Mouse (Mus musculus) gastrocnemius, adult 2 months (tissue): ENCODE measurements around the gene Vmp1. TPM values are rescaled to one million over a fixed set of nuclear protein-coding genes. Genes with fewer than 3 reads are reported as not detected.
A peak's percentile ranks its signal among the peaks of the same experiment; 100 is the strongest.

Source experiments
- DNase-seq: peaks from one replicate; pipeline ENCODE4 v3.0.0; 2022
- H3K27ac ChIP-seq: fragments of 200-600 bp; 2 replicates; pipeline ENCODE4 v1.8.1; 2022; ENCODE audit warnings: mild to moderate bottlenecking
- H3K4me3 ChIP-seq: fragments of 200-600 bp; 2 replicates; pipeline ENCODE4 v1.8.1; 2022; ENCODE audit warnings: mild to moderate bottlenecking, moderate library complexity
- CTCF ChIP-seq: fragments of 200-600 bp; IDR thresholded peaks from 2 replicates; pipeline ENCODE4 v1.8.1; 2022; ENCODE audit warnings: antibody characterized with exemption, mild to moderate bottlenecking, moderate library complexity
- intact Hi-C: fragments of 180-260 bp; cut with DNase I; formaldehyde crosslinking; loops from one replicate; pipeline ENCODE4 v1.15.1; 2025
- total RNA-seq, 2 experiments: library from RNA; stranded (reverse); gene quantifications; 2 replicates each; pipeline ENCODE4 v1.2.3; 2021

Vmp1 gene
- total RNA-seq, 2 experiments from 2014 or later = 84.0 to 115 TPM

GRCm38 (mm10) chr11:86591301-86591845, 92.3 kb downstream of the Vmp1 start:
- no peak for DNase-seq
- no peak for TF ChIP-seq CTCF
- H3K27ac ChIP-seq = no peak overlapping the region
- intact Hi-C loops = no loop called here
- no peak overlapping the region for H3K4me3 ChIP-seq

- TF ChIP-seq CTCF = no peak
- intact Hi-C loops = no loop called here
- DNase-seq = no peak
- Histone ChIP-seq H3K27ac (no peak overlapping the region), H3K4me3 (no peak overlapping the region)
Observed at GRCm38 (mm10) chr11:86590579-86590978, 93.1 kb downstream of the Vmp1 start.

GRCm38 (mm10) chr11:86590066-86590465, 93.6 kb downstream of the Vmp1 start:
- intact Hi-C loops = no loop called here
- no peak for DNase-seq
- Histone ChIP-seq H3K4me3 (no peak overlapping the region), H3K27ac (no peak overlapping the region)
- TF ChIP-seq CTCF = no peak

- H3K27ac ChIP-seq = no peak overlapping the region
- TF ChIP-seq CTCF = no peak
- no peak for DNase-seq
- H3K4me3 ChIP-seq = no peak overlapping the region
- intact Hi-C loops = no loop called here
Observed at GRCm38 (mm10) chr11:86588583-86589298, 94.9 kb downstream of the Vmp1 start.

- no peak for TF ChIP-seq CTCF
- intact Hi-C loops = no loop called here
- H3K27ac ChIP-seq = peak overlapping the region; percentile 84
- peak overlapping the region; percentile 68 for H3K4me3 ChIP-seq
- no peak for DNase-seq
Observed at GRCm38 (mm10) chr11:86587830-86588229, 95.8 kb downstream of the Vmp1 start.

- peak; percentile 34 for DNase-seq
- TF ChIP-seq CTCF = no peak
Observed at GRCm38 (mm10) chr11:86586868-86587792, 96.5 kb downstream of the Vmp1 start.

GRCm38 (mm10) chr11:86586177-86586867, 97.3 kb downstream of the Vmp1 start:
- intact Hi-C loops = no loop called here
- DNase-seq = peak; percentile 44
- peak overlapping the region; percentile 68 for H3K4me3 ChIP-seq
- no peak for TF ChIP-seq CTCF
- H3K27ac ChIP-seq = peak overlapping the region; percentile 84

More at GRCm38 (mm10) chr11:86586868-86587792, 96.5 kb downstream of the Vmp1 start:
- intact Hi-C loops = no loop called here
- Histone ChIP-seq H3K4me3 (peak overlapping the region; percentile 68), H3K27ac (peak overlapping the region; percentile 84)

- H3K4me3 ChIP-seq = peak overlapping the region; percentile 68
- no peak for DNase-seq
- H3K27ac ChIP-seq = peak overlapping the region; percentile 84
- intact Hi-C loops = no loop called here
- TF ChIP-seq CTCF = no peak
Observed at GRCm38 (mm10) chr11:86585598-86585984, 98.0 kb downstream of the Vmp1 start.

- peak overlapping the region; percentile 84 for H3K27ac ChIP-seq
- peak overlapping the region; percentile 68 for H3K4me3 ChIP-seq
- no peak for DNase-seq
- no peak for TF ChIP-seq CTCF
- intact Hi-C loops = no loop called here
Observed at GRCm38 (mm10) chr11:86584898-86585597, 98.6 kb downstream of the Vmp1 start.

GRCm38 (mm10) chr11:86583990-86584897, 99.4 kb downstream of the Vmp1 start:
- no peak for DNase-seq
- intact Hi-C loops = no loop called here
- H3K27ac ChIP-seq = peak overlapping the region; percentile 84
- no peak for TF ChIP-seq CTCF
- peak overlapping the region; percentile 68; the same call in 1 of the 2 replicates for H3K4me3 ChIP-seq

GRCm38 (mm10) chr11:86583313-86583825, 100.3 kb downstream of the Vmp1 start:
- Histone ChIP-seq H3K27ac (peak overlapping the region; percentile 94), H3K4me3 (no peak overlapping the region)
- no peak for DNase-seq
- intact Hi-C loops = no loop called here
- no peak for TF ChIP-seq CTCF
